Mouse (Mus musculus) lung, postnatal 25 days (tissue): ENCODE measurements around the gene Ces1e.
"Not testable (repeated sequence)": the region's sequence is repeated elsewhere in the genome, so short reads cannot be mapped to it uniquely, and the experiment has no call there.

Source experiments
- DNase-seq: peaks from one replicate; pipeline ENCODE4 v3.0.0; 2022; ENCODE audit warnings: low spot score

Ces1e gene

GRCm38 (mm10) chr8:93229446-93229845 is at the start of gene Ces1e:
Gene Ces1e, minus strand, starts transcription at chr8:93229619.
- DNase-seq = peak; percentile 71

- DNase-seq = no peak
Measured at GRCm38 (mm10) chr8:93278176-93278805, 48.9 kb upstream of the Ces1e start.

GRCm38 (mm10) chr8:93274609-93275008 is 45.2 kb upstream of the Ces1e start:
- no peak for DNase-seq

GRCm38 (mm10) chr8:93273321-93273720 is 43.9 kb upstream of the Ces1e start:
- no peak for DNase-seq

GRCm38 (mm10) chr8:93272686-93273085 is 43.3 kb upstream of the Ces1e start:
- no peak for DNase-seq

GRCm38 (mm10) chr8:93261436-93261835 is 32.0 kb upstream of the Ces1e start:
- no peak for DNase-seq

GRCm38 (mm10) chr8:93252400-93252925 is 23.0 kb upstream of the Ces1e start:
- DNase-seq = no peak

GRCm38 (mm10) chr8:93246057-93246456 is 16.6 kb upstream of the Ces1e start:
- no peak for DNase-seq

- DNase-seq = no peak
Measured at GRCm38 (mm10) chr8:93239884-93240283, 10.5 kb upstream of the Ces1e start.

- no peak for DNase-seq
Measured at GRCm38 (mm10) chr8:93235681-93236080, 6.3 kb upstream of the Ces1e start.

- no peak for DNase-seq
Measured at GRCm38 (mm10) chr8:93234706-93235105, 5.3 kb upstream of the Ces1e start.

GRCm38 (mm10) chr8:93234068-93234467 is 4.6 kb upstream of the Ces1e start:
- no peak for DNase-seq

GRCm38 (mm10) chr8:93228673-93229370 is 597 bp downstream of the Ces1e start:
- peak; percentile 80 for DNase-seq

GRCm38 (mm10) chr8:93226471-93226870 is 2.9 kb downstream of the Ces1e start:
- DNase-seq = peak; percentile 51

GRCm38 (mm10) chr8:93221896-93222295 is 7.5 kb downstream of the Ces1e start:
- no peak for DNase-seq

- no peak for DNase-seq
Measured at GRCm38 (mm10) chr8:93217867-93218266, 11.6 kb downstream of the Ces1e start.

- no peak for DNase-seq
Measured at GRCm38 (mm10) chr8:93217375-93217774, 12.0 kb downstream of the Ces1e start.

- no peak for DNase-seq
Measured at GRCm38 (mm10) chr8:93211091-93211490, 18.3 kb downstream of the Ces1e start.

GRCm38 (mm10) chr8:93199146-93199545 is 30.3 kb downstream of the Ces1e start:
- DNase-seq = not testable (repeated sequence)

- peak; percentile 93 for DNase-seq
Measured at GRCm38 (mm10) chr8:93197685-93198525, 31.5 kb downstream of the Ces1e start, which contains the start of gene Ces1d. Gene Ces1d, minus strand, starts transcription at chr8:93197838.

- DNase-seq = peak; percentile 19
Measured at GRCm38 (mm10) chr8:93196436-93196835, 33.0 kb downstream of the Ces1e start.

- peak; percentile 57 for DNase-seq
Measured at GRCm38 (mm10) chr8:93180581-93181129, 48.8 kb downstream of the Ces1e start.
